Mouse (Mus musculus) midbrain, embryonic 12.5 days (tissue): ENCODE measurements around the gene Rhbdl3. TPM values are rescaled to one million over a fixed set of nuclear protein-coding genes. Genes with fewer than 3 reads are reported as not detected.

Experiments used
- ATAC-seq: fragments of 200-750 bp; cut with Nextera tagmentation; 2 replicates; pipeline ENCODE4 v1.8.0; 2017; ENCODE audit warnings: low read depth, moderate TSS enrichment, moderate library complexity; ENCODE audit not compliant: low FRiP score
- H3K27ac ChIP-seq: fragments of 300-500 bp; sonication (generic); replicated peaks from 2 replicates; pipeline ENCODE4 v1.5.1; 2016; ENCODE audit warnings: mild to moderate bottlenecking
- H3K27me3 ChIP-seq: fragments of 300-500 bp; sonication (generic); 2 replicates; pipeline ENCODE4 v1.6.1; 2016; ENCODE audit warnings: mild to moderate bottlenecking
- H3K36me3 ChIP-seq: fragments of 300-500 bp; sonication (generic); 2 replicates; pipeline ENCODE4 v1.6.1; 2016
- H3K4me1 ChIP-seq: fragments of 300-500 bp; sonication (generic); 2 replicates; pipeline ENCODE4 v1.6.1; 2016
- H3K4me2 ChIP-seq: fragments of 300-500 bp; sonication (generic); replicated peaks from 2 replicates; pipeline ENCODE4 v1.6.1; 2016; ENCODE audit warnings: mild to moderate bottlenecking, moderate library complexity
- H3K4me3 ChIP-seq: fragments of 300-500 bp; sonication (generic); 2 replicates; pipeline ENCODE4 v1.5.1; 2016; ENCODE audit warnings: mild to moderate bottlenecking
- H3K9ac ChIP-seq: fragments of 300-500 bp; sonication (generic); replicated peaks from 2 replicates; pipeline ENCODE4 v1.6.1; 2016; ENCODE audit warnings: mild to moderate bottlenecking, moderate library complexity
- H3K9me3 ChIP-seq: fragments of 300-500 bp; sonication (generic); 2 replicates; pipeline ENCODE4 v1.6.1; 2016; ENCODE audit warnings: mild to moderate bottlenecking
- WGBS: fragments of 180-500 bp; shearing (Covaris S2); methylation state at CpG from one replicate; pipeline ENCODE4 v1.1.7; 2016; 5-methylcytosine and 5-hydroxymethylcytosine counted together
- polyA plus RNA-seq: library from polyadenylated mRNA; unstranded; fragments of >200 nt; fragmentation: Nextera tagmentation; extraction: Ambion mirVana; gene quantifications from 2 replicates; pipeline ENCODE4 v1.2.1, GENCODE M21; 2016

Gene Rhbdl3
- polyA plus RNA-seq, 1 experiment from 2014 or later = 30.1 TPM

DNA sequence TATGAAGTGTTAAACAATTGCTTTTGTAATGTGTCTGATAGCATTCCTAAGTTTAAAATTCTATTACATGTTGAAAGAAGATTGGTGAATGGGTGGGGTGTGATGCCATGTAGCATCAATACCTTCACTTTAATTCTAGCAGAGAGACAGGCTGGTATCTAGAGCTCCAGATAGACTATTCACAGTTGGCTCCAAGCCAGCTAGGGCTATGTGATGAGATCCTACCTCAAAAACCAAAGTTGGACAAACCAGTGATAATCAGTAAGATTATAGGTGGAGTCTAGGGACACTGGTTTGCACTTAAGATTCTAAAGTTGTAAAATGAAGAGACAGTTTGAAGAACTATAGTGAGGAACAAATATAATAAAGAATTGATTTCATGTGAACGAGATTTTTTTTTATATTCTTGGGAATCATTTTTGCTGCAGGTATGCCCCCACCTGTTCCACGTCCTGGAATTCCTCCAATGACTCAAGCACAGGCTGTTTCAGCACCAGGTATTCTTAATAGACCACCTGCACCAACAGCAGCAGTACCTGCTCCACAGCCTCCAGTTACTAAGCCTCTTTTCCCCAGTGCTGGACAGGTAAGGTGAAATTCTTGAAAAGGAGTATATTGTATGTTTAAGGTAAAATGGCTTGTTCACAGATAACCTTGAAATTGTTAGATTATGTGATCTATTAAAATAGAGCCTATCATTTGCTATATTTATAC lies 90.9 kb downstream of the Rhbdl3 start:
- Histone ChIP-seq H3K4me1 (peaks cover 4% of the 10 kb centered on the region), H3K9me3 (no peaks in the 10 kb centered on the region), H3K36me3 (peaks cover 77% of the 10 kb centered on the region), H3K27ac (no peak overlapping the region), H3K9ac (no peak overlapping the region), H3K4me2 (no peak overlapping the region), H3K4me3 (no peak overlapping the region), H3K27me3 (no peaks in the 10 kb centered on the region)
- no peak for ATAC-seq
- WGBS = 95% methylated on average over 2 of the region's 2 CpGs

DNA sequence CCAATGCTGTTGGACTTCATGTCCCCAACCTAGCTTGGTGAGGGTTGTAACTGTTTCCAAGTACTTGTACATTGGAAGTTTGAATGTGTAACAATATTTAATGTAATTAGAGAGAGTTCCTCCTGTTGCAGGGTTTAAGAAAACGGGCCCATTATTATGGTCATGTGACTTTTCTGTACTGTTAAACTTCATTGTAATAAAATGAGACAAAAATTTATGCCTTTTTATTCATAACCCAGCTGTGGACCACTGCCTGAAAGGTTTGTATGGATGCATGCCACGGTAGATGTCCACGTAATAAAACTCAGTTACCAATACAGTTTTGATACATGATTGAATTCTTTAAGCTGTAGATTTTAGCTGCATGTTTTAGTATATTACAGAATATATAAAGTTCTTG lies 95.2 kb downstream of the Rhbdl3 start:
- Histone ChIP-seq H3K27me3 (no peaks in the 10 kb centered on the region), H3K9ac (no peak overlapping the region), H3K9me3 (no peaks in the 10 kb centered on the region), H3K27ac (no peak overlapping the region), H3K4me2 (no peak overlapping the region), H3K4me3 (no peak overlapping the region), H3K36me3 (peaks cover 71% of the 10 kb centered on the region), H3K4me1 (no peaks in the 10 kb centered on the region)
- WGBS = 96% methylated on average over 3 of the region's 3 CpGs
- ATAC-seq = no peak

DNA sequence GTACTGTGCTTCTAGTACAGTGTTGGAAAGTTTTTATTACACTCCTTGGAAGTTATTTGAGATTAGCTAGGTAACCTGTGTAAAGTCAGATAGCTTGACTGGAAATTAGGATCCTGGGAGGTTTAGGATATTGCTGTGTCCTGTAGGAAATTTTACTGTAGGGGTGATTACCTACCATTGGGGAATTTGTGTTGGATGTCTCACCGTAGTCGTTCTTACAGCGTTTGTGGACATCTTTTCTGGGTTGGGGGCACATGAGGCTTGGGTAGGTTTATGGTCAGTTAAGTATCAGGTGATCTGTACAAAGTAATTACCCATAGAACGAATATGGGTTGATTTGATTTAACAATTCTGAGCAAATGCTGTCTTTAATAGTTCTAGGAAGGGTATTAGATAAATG lies 95.9 kb downstream of the Rhbdl3 start:
- WGBS = 92% methylated on average over 4 of the region's 4 CpGs
- Histone ChIP-seq H3K27ac (no peak overlapping the region), H3K9me3 (no peaks in the 10 kb centered on the region), H3K27me3 (no peaks in the 10 kb centered on the region), H3K36me3 (peaks cover 69% of the 10 kb centered on the region), H3K4me3 (no peak overlapping the region), H3K4me2 (no peak overlapping the region), H3K9ac (no peak overlapping the region), H3K4me1 (no peaks in the 10 kb centered on the region)
- ATAC-seq = no peak

Other genes starting within 250 kb of the Rhbdl3 start
- gene Crlf3, start 219.9 kb upstream of the Rhbdl3 start, polyA plus RNA-seq = 22.6 and 24.6 TPM in 2 replicates
- 13.8 and 14.5 TPM in 2 replicates for gene Atad5, start 211.5 kb upstream of the Rhbdl3 start, polyA plus RNA-seq
- gene Tefm, start 158.7 kb upstream of the Rhbdl3 start, polyA plus RNA-seq = 31.6 and 33.2 TPM in 2 replicates
- gene Adap2, start 146.8 kb upstream of the Rhbdl3 start, polyA plus RNA-seq = 1.6 and 2.7 TPM in 2 replicates
- gene Rnf135, start 117.1 kb upstream of the Rhbdl3 start, polyA plus RNA-seq = 3.0 and 4.5 TPM in 2 replicates
- 70.3 and 71.0 TPM in 2 replicates for gene Rhot1, start 91.9 kb upstream of the Rhbdl3 start, polyA plus RNA-seq
- 31.4 and 34.4 TPM in 2 replicates for gene 5730455P16Rik, start 77.1 kb downstream of the Rhbdl3 start, polyA plus RNA-seq
- gene Zfp207, start 82.4 kb downstream of the Rhbdl3 start, polyA plus RNA-seq = 278 and 288 TPM in 2 replicates
- gene Psmd11, start 127.7 kb downstream of the Rhbdl3 start, polyA plus RNA-seq = 347 and 348 TPM in 2 replicates
- 58.8 and 70.8 TPM in 2 replicates for gene Cdk5r1, start 176.1 kb downstream of the Rhbdl3 start, polyA plus RNA-seq